Mouse (Mus musculus): ENCODE measurements around the gene Kansl1. TPM values are rescaled to one million over a fixed set of nuclear protein-coding genes. Genes with fewer than 3 reads are reported as not detected.

Gene Kansl1
- polyA plus RNA-seq, 1 experiment from 2014 or later: 19.2 TPM

GRCm38 (mm10) chr11:104436394-104436954 lies 32.2 kb downstream of the Kansl1 start:
- ATAC-seq (ENCODE audit: borderline replicate concordance, extremely low read depth, low FRiP score, low TSS enrichment): no peak
- H3K4me2 ChIP-seq: no peak overlapping the region
- H3K27me3 ChIP-seq: no peaks in the 10 kb centered on the region
- H3K36me3 ChIP-seq: no peaks in the 10 kb centered on the region
- no peak overlapping the region for H3K9ac ChIP-seq
- H3K9me3 ChIP-seq: no peaks in the 10 kb centered on the region
- peaks cover 16% of the 10 kb centered on the region for H3K4me1 ChIP-seq
- no peak overlapping the region for H3K27ac ChIP-seq
- no peak overlapping the region for H3K4me3 ChIP-seq
- 48% methylated on average over 2 of the region's 2 CpGs for WGBS

GRCm38 (mm10) chr11:104435753-104436152 lies 32.9 kb downstream of the Kansl1 start:
- H3K4me3 ChIP-seq: no peak overlapping the region
- H3K4me2 ChIP-seq: no peak overlapping the region
- H3K9ac ChIP-seq: no peak overlapping the region
- H3K9me3 ChIP-seq: no peaks in the 10 kb centered on the region
- no peaks in the 10 kb centered on the region for H3K27me3 ChIP-seq
- H3K4me1 ChIP-seq: peaks cover 16% of the 10 kb centered on the region
- H3K27ac ChIP-seq: no peak overlapping the region
- no peak for ATAC-seq (ENCODE audit: borderline replicate concordance, extremely low read depth, low FRiP score, low TSS enrichment)
- no peaks in the 10 kb centered on the region for H3K36me3 ChIP-seq

DNA sequence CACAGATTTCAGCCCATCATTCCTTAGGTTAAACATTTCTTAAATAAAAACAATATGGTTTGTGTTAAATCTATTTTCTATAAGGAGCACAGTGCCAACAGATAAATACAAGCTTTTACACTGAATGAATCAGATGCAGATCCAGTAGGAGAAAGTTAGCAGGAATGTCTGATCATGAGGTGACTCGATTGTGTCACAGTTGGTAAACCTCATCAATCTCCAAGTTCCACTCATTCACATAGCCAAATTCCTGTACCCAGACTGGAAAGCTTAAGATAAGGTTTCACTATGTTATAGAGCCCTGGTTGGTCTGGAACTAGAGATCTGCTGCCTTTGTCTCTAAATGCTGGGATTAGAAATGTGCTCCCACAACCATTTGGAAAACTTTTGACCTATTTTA lies 33.5 kb downstream of the Kansl1 start:
- Histone ChIP-seq H3K4me1 (peaks cover 16% of the 10 kb centered on the region), H3K27ac (no peak overlapping the region), H3K36me3 (no peaks in the 10 kb centered on the region), H3K4me2 (no peak overlapping the region), H3K27me3 (no peaks in the 10 kb centered on the region), H3K4me3 (no peak overlapping the region), H3K9me3 (no peaks in the 10 kb centered on the region), H3K9ac (no peak overlapping the region)
- 27% methylated on average over 1 of the region's 1 CpGs for WGBS
- ATAC-seq (ENCODE audit: borderline replicate concordance, extremely low read depth, low FRiP score, low TSS enrichment): no peak

GRCm38 (mm10) chr11:104432251-104432650 lies 36.4 kb downstream of the Kansl1 start:
- H3K4me3 ChIP-seq: no peak overlapping the region
- H3K4me2 ChIP-seq: no peak overlapping the region
- no peak overlapping the region for H3K27ac ChIP-seq
- no peaks in the 10 kb centered on the region for H3K27me3 ChIP-seq
- H3K9me3 ChIP-seq: no peaks in the 10 kb centered on the region
- H3K4me1 ChIP-seq: peaks cover 5% of the 10 kb centered on the region; the same call in 1 of the 2 replicates
- H3K9ac ChIP-seq: no peak overlapping the region
- no peak for ATAC-seq (ENCODE audit: borderline replicate concordance, extremely low read depth, low FRiP score, low TSS enrichment)
- no peaks in the 10 kb centered on the region for H3K36me3 ChIP-seq

GRCm38 (mm10) chr11:104431807-104432206 lies 36.9 kb downstream of the Kansl1 start:
- 72% methylated on average over 1 of the region's 1 CpGs for WGBS
- Histone ChIP-seq H3K27me3 (no peaks in the 10 kb centered on the region), H3K36me3 (no peaks in the 10 kb centered on the region), H3K27ac (no peak overlapping the region), H3K4me3 (no peak overlapping the region), H3K4me2 (no peak overlapping the region), H3K9me3 (no peaks in the 10 kb centered on the region), H3K4me1 (peaks cover 5% of the 10 kb centered on the region; the same call in 1 of the 2 replicates), H3K9ac (no peak overlapping the region)
- ATAC-seq (ENCODE audit: borderline replicate concordance, extremely low read depth, low FRiP score, low TSS enrichment): no peak

- Histone ChIP-seq H3K9me3 (no peaks in the 10 kb centered on the region), H3K9ac (no peak overlapping the region), H3K4me1 (no peaks in the 10 kb centered on the region), H3K4me2 (no peak overlapping the region), H3K27ac (no peak overlapping the region), H3K4me3 (no peak overlapping the region), H3K27me3 (no peaks in the 10 kb centered on the region), H3K36me3 (peaks cover 33% of the 10 kb centered on the region)
- no peak for ATAC-seq (ENCODE audit: borderline replicate concordance, extremely low read depth, low FRiP score, low TSS enrichment)
- 76% methylated on average over 16 of the region's 16 CpGs for WGBS
Observed at GRCm38 (mm10) chr11:104424727-104425416, 43.8 kb downstream of the Kansl1 start.

DNA sequence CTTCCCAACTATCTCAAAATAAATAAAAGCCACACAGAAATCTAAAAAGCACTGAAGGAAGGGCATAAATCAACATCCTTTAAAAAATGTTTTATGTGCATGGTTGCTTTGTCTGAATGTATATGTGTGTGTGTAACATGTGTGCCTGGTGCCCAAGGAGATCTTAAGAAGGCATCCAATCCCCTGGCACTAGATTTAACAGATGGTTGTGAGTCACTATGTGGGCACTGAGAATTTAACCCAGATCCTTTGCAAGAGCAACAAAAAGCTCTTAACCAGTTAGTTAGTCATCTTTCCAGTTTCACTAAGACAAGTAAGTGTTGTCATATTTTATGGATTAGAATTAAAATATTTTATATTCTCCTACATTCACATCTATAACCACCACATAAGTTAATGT lies 56.4 kb downstream of the Kansl1 start:
- Histone ChIP-seq H3K4me3 (no peak overlapping the region), H3K4me2 (no peak overlapping the region), H3K9me3 (no peaks in the 10 kb centered on the region), H3K27ac (no peak overlapping the region), H3K4me1 (no peaks in the 10 kb centered on the region), H3K27me3 (no peaks in the 10 kb centered on the region), H3K36me3 (peaks cover 15% of the 10 kb centered on the region), H3K9ac (no peak overlapping the region)
- no peak for ATAC-seq (ENCODE audit: borderline replicate concordance, extremely low read depth, low FRiP score, low TSS enrichment)

DNA sequence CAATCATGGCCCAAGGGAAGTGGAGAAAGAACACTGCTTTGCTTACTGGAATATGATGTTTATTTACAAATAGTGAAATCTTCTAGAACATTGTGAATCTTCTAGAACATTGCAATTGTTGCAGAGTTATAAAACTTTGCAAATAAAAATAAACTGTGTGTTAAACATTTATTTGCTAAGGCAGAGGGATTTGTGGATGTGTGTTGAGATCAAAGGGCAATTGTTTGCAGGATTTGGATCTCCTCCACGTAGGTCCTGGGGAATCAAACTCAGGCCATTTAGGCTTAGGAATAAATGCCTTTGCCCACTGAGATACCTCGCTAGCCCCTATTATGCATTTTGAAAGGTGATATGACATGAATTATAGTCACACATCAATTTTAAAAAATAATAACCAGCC lies 61.3 kb downstream of the Kansl1 start:
- no peak overlapping the region for H3K4me2 ChIP-seq
- H3K9ac ChIP-seq: no peak overlapping the region
- H3K36me3 ChIP-seq: peaks cover 9% of the 10 kb centered on the region
- ATAC-seq (ENCODE audit: borderline replicate concordance, extremely low read depth, low FRiP score, low TSS enrichment): no peak
- no peaks in the 10 kb centered on the region for H3K4me1 ChIP-seq
- no peak overlapping the region for H3K4me3 ChIP-seq
- WGBS: 58% methylated on average over 2 of the region's 2 CpGs
- no peaks in the 10 kb centered on the region for H3K27me3 ChIP-seq
- H3K27ac ChIP-seq: no peak overlapping the region
- H3K9me3 ChIP-seq: no peaks in the 10 kb centered on the region

GRCm38 (mm10) chr11:104400961-104401360 lies 67.7 kb downstream of the Kansl1 start:
- Histone ChIP-seq H3K4me3 (no peak overlapping the region), H3K36me3 (peaks cover 10% of the 10 kb centered on the region), H3K9me3 (no peaks in the 10 kb centered on the region), H3K27me3 (no peaks in the 10 kb centered on the region), H3K4me2 (no peak overlapping the region), H3K27ac (no peak overlapping the region), H3K9ac (no peak overlapping the region), H3K4me1 (peaks cover 12% of the 10 kb centered on the region; the same call in 1 of the 2 replicates)
- ATAC-seq (ENCODE audit: borderline replicate concordance, extremely low read depth, low FRiP score, low TSS enrichment): no peak
- WGBS: 58% methylated on average over 5 of the region's 5 CpGs

DNA sequence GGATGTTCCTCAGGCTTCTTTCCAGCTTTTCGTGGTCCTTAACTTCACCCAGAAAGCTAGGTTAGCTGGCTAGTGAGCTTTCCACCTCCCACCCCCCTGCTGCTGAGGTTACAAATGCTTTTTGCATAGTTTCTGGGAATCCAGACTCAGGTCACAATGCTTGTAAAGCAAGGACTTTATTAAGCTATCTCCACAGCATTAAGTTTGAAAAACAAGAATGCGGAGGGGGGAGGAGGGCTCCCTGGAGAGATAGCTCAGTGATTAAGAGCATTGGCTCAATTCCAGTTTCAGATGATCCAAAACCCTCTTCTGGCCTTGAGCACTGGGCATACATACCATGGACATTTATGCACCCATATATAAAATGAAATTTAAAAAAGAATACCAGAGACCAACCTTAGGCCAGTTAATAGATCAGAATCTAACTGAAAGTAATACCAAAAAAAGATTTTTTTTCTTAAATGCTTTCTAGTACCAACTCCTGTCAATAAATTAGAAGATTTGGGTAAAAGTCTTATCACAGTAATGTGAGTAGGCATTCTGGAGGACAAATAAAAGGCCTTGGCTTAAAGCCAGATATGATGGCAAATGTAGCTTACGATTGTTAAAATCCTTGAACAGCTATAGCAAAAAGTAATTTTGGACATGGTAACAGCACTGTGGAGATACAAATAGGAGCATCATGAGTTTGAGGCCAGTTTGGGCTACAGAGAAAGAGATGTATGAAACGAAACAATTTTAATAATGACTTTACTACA lies 69.0 kb downstream of the Kansl1 start:
- Histone ChIP-seq H3K4me3 (no peak overlapping the region), H3K9ac (no peak overlapping the region), H3K27ac (no peak overlapping the region), H3K36me3 (peaks cover 10% of the 10 kb centered on the region), H3K4me1 (peaks cover 12% of the 10 kb centered on the region; the same call in 1 of the 2 replicates), H3K9me3 (no peaks in the 10 kb centered on the region), H3K27me3 (no peaks in the 10 kb centered on the region), H3K4me2 (no peak overlapping the region)
- 55% methylated on average over 4 of the region's 4 CpGs for WGBS
- no peak for ATAC-seq (ENCODE audit: borderline replicate concordance, extremely low read depth, low FRiP score, low TSS enrichment)

DNA sequence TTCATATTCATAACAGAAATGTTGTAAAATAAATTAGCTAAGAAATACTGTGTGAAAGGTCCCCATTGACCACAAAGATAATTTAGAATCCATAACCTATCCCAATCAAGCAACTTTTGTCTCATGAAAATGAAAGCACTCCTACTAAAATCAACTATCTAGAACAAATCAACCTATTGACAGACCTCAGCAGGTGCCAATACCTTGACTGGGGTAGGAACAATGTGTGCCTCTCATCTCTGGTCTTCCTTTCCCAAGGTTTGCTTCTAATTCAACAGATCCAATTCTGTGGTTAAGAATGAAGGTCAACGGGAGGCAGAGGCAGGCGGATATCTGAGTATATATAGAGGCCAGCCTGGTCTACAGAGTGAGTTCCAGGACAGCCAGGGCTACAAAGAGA lies 73.0 kb downstream of the Kansl1 start:
- no peaks in the 10 kb centered on the region for H3K27me3 ChIP-seq
- H3K36me3 ChIP-seq: no peaks in the 10 kb centered on the region
- H3K4me3 ChIP-seq: no peak overlapping the region
- H3K4me2 ChIP-seq: no peak overlapping the region
- H3K9me3 ChIP-seq: no peaks in the 10 kb centered on the region
- H3K4me1 ChIP-seq: peaks cover 11% of the 10 kb centered on the region; the same call in 1 of the 2 replicates
- 92% methylated on average over 2 of the region's 2 CpGs for WGBS
- ATAC-seq (ENCODE audit: borderline replicate concordance, extremely low read depth, low FRiP score, low TSS enrichment): no peak
- H3K27ac ChIP-seq: no peak overlapping the region
- no peak overlapping the region for H3K9ac ChIP-seq

- Histone ChIP-seq H3K27me3 (no peaks in the 10 kb centered on the region), H3K4me1 (0 out of 2 replicates have a peak, but pooled peaks cover 3% of the 10 kb centered on the region), H3K4me2 (no peak overlapping the region), H3K36me3 (no peaks in the 10 kb centered on the region), H3K27ac (no peak overlapping the region), H3K9ac (no peak overlapping the region), H3K4me3 (no peak overlapping the region), H3K9me3 (no peaks in the 10 kb centered on the region)
- 77% methylated on average over 6 of the region's 6 CpGs for WGBS
- ATAC-seq (ENCODE audit: borderline replicate concordance, extremely low read depth, low FRiP score, low TSS enrichment): no peak
Observed at GRCm38 (mm10) chr11:104393196-104393595, 75.5 kb downstream of the Kansl1 start.

Data from lung, embryonic 15.5 days (tissue).